Mouse (Mus musculus): Measurements from ENCODE around the gene Tatdn3.

DNA sequence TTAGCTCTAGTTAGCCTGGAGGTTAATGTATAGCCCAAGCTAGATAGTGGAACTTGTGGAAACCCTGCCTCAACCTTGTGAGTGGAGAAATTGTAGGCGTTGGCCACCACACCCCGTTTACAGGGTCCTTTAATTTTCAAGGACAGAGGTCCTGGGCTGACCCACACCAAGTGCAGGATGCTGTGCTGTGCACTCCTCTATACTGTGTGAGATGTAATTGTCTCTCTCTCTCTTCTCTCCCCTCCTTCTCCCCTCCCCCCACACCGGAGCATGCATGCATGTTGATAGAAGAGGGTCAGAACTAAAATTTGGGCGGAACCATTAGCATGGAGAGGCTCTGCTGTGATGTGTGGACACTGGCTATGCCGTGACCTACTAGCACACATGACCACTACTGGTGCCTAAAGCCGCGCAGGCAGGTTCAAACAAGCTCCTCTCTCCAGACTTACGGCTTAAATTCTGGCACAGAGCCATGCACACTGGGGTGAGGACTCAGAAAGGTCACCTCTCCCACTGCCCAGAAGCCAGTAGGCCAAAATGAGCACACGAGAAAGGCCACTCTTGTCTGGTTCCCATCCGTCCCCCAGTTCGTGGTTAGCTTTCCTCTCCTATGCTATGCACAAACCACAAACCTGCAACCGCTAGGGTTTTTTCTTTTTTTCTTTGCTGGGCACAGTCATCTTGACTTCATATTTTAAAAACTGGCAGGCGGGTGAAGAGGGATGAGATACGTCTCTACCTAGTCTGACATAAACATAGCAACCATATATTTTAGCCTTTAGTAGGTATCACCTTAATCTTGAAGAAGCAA, 34.3 kb upstream of the Tatdn3 start:
- TF ChIP-seq POLR2A (IDR thresholded peaks at IDR 0.05; ENCODE audit: low read depth, low read length) (no peak), CTCF (IDR thresholded peaks at IDR 0.05; ENCODE audit: extremely low read depth, insufficient read depth, insufficient read length, insufficient replicate concordance) (no peak)

All from spleen, adult 2 months (tissue).